Mouse (Mus musculus) G1E (cell line): ENCODE results near the gene Fam131b.

Experiments used
- CTCF ChIP-seq: IDR thresholded peaks from 2 replicates; pipeline ENCODE4 v1.5.1; 2012; ENCODE audit warnings: low read depth, low read length, inconsistent platforms, mixed read lengths
- GATA1 ChIP-seq: IDR thresholded peaks from 2 replicates; pipeline ENCODE4 v1.6.1; 2012; ENCODE audit warnings: borderline replicate concordance, low read length, inconsistent platforms, mixed read lengths
- POLR2AphosphoS5 ChIP-seq: IDR thresholded peaks from 2 replicates; pipeline ENCODE4 v1.6.1; 2012; ENCODE audit warnings: low read depth, low read length, inconsistent platforms; ENCODE audit not compliant: insufficient replicate concordance

GRCm38 (mm10) chr6:42287562-42287961 lies 36.9 kb downstream of the Fam131b start:
- TF ChIP-seq CTCF, result no peak
- TF ChIP-seq GATA1, result no peak
- TF ChIP-seq POLR2AphosphoS5, result no peak
